Mouse (Mus musculus) cerebellum, adult 8-10 months (tissue): Measurements from ENCODE around the gene Aven.
A peak's percentile ranks its signal among the peaks of the same experiment; 100 is the strongest.
"Not testable (repeated sequence)": the region's sequence is repeated elsewhere in the genome, so short reads cannot be mapped to it uniquely, and the experiment has no call there.

ENCODE experiments used
- DNase-seq: peaks from one replicate; pipeline ENCODE4 v3.0.0; 2022

The Aven gene

GRCm38 (mm10) chr2:112492856-112493538 is at the start of gene Aven:
Aven (plus strand) TSS chr2:112492964.
- peak; percentile 86 for DNase-seq

- DNase-seq = no peak
These were observed 49.3 kb upstream of the Aven start for GRCm38 (mm10) chr2:112443491-112443890.

- DNase-seq = no peak
These were observed 47.3 kb upstream of the Aven start for GRCm38 (mm10) chr2:112445511-112445910.

- DNase-seq = not testable (repeated sequence)
These were observed 44.7 kb upstream of the Aven start for GRCm38 (mm10) chr2:112448046-112448445.

- no peak for DNase-seq
These were observed 44.2 kb upstream of the Aven start for GRCm38 (mm10) chr2:112448510-112449059.

- no peak for DNase-seq
These were observed 43.0 kb upstream of the Aven start for GRCm38 (mm10) chr2:112449597-112450296.

- DNase-seq = not testable (repeated sequence)
These were observed 40.3 kb upstream of the Aven start for GRCm38 (mm10) chr2:112452513-112452912.

- no peak for DNase-seq
These were observed 38.5 kb upstream of the Aven start for GRCm38 (mm10) chr2:112454125-112454861.

- peak; percentile 95 for DNase-seq
These were observed 37.8 kb upstream of the Aven start, which contains the start of gene Emc7 for GRCm38 (mm10) chr2:112454862-112455564. Emc7 (plus strand) TSS chr2:112454997.

GRCm38 (mm10) chr2:112460557-112460956 is 32.2 kb upstream of the Aven start:
- no peak for DNase-seq

GRCm38 (mm10) chr2:112469542-112469941 is 23.2 kb upstream of the Aven start:
- no peak for DNase-seq

GRCm38 (mm10) chr2:112470961-112471381 is 21.8 kb upstream of the Aven start:
- DNase-seq = no peak

- no peak for DNase-seq
These were observed 20.7 kb upstream of the Aven start for GRCm38 (mm10) chr2:112472076-112472475.

- no peak for DNase-seq
These were observed 17.6 kb upstream of the Aven start for GRCm38 (mm10) chr2:112474997-112475724.

GRCm38 (mm10) chr2:112476554-112476953 is 16.2 kb upstream of the Aven start:
- no peak for DNase-seq

GRCm38 (mm10) chr2:112480669-112481068 is 12.1 kb upstream of the Aven start, which contains the start of gene Chrm5:
Chrm5 (minus strand) TSS chr2:112480769.
- DNase-seq = no peak

- DNase-seq = no peak
These were observed 11.2 kb upstream of the Aven start for GRCm38 (mm10) chr2:112481564-112481963.

GRCm38 (mm10) chr2:112482533-112483333 is 10.0 kb upstream of the Aven start:
- no peak for DNase-seq

- DNase-seq = no peak
These were observed 9.5 kb upstream of the Aven start for GRCm38 (mm10) chr2:112483334-112483651.

GRCm38 (mm10) chr2:112484886-112485285 is 7.9 kb upstream of the Aven start:
- no peak for DNase-seq
